Mouse (Mus musculus) ES-Bruce4 (cell line): ENCODE data around the gene Fgfrl1.

Experiments
- CTCF ChIP-seq: IDR thresholded peaks from one replicate; pipeline ENCODE4 v1.8.1; 2011; ENCODE audit warnings: low read depth, low read length
- POLR2A ChIP-seq: IDR thresholded peaks from one replicate; pipeline ENCODE4 v1.8.1; 2011; ENCODE audit warnings: low read length; ENCODE audit not compliant: insufficient read depth

DNA sequence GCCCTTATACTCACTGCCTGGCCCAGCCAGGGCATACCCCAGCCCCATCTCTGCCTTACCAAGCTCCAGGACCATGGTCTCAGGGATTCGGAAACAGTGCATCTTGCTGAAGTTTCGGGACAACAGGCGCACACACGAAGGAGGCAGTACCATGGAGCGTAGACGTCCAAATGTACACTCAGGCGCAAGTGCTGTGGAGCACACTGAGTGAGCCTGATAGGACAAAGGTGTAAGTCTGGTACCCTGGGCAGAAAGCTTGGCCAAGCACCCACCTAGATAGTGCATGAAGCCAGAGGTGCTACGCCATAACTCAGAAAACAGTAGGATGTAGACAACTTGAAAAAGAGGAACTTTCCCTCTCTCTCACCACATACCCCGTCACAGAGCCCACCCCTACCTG lies 36.8 kb upstream of the Fgfrl1 start:
- TF ChIP-seq POLR2A (no peak), CTCF (no peak)
